Mouse (Mus musculus): ENCODE results near the gene Tcea3.

The Tcea3 gene

GRCm38 (mm10) chr4:136239111-136239510 lies 8.4 kb upstream of the Tcea3 start:
- no peak for DNase-seq (ENCODE audit: low read depth, low spot score)

- peak; percentile 85 for DNase-seq (ENCODE audit: low read depth, low spot score)
These were observed 7.9 kb upstream of the Tcea3 start for GRCm38 (mm10) chr4:136239622-136240021.

GRCm38 (mm10) chr4:136240123-136240522 lies 7.4 kb upstream of the Tcea3 start:
- DNase-seq (ENCODE audit: low read depth, low spot score), result no peak

GRCm38 (mm10) chr4:136240955-136241354 lies 6.6 kb upstream of the Tcea3 start:
- no peak for DNase-seq (ENCODE audit: low read depth, low spot score)

- peak; percentile 58 for DNase-seq (ENCODE audit: low read depth, low spot score)
These were observed 5.3 kb upstream of the Tcea3 start for GRCm38 (mm10) chr4:136242065-136242703.

GRCm38 (mm10) chr4:136242728-136243127 lies 4.8 kb upstream of the Tcea3 start:
- no peak for DNase-seq (ENCODE audit: low read depth, low spot score)

GRCm38 (mm10) chr4:136244208-136244607 lies 3.3 kb upstream of the Tcea3 start:
- no peak for DNase-seq (ENCODE audit: low read depth, low spot score)

- DNase-seq (ENCODE audit: low read depth, low spot score), result no peak
These were observed 1.8 kb upstream of the Tcea3 start for GRCm38 (mm10) chr4:136245681-136246080.

GRCm38 (mm10) chr4:136246568-136246969 lies 960 bp upstream of the Tcea3 start:
- no peak for DNase-seq (ENCODE audit: low read depth, low spot score)

GRCm38 (mm10) chr4:136247386-136247728 lies 172 bp upstream of the Tcea3 start:
- DNase-seq (ENCODE audit: low read depth, low spot score), result no peak

GRCm38 (mm10) chr4:136248464-136249331 lies 1.2 kb downstream of the Tcea3 start:
- DNase-seq (ENCODE audit: low read depth, low spot score), result no peak

- DNase-seq (ENCODE audit: low read depth, low spot score), result no peak
These were observed 1.8 kb downstream of the Tcea3 start for GRCm38 (mm10) chr4:136249332-136249647.

GRCm38 (mm10) chr4:136249780-136250179 lies 2.3 kb downstream of the Tcea3 start:
- DNase-seq (ENCODE audit: low read depth, low spot score), result peak; percentile 77

- DNase-seq (ENCODE audit: low read depth, low spot score), result no peak
These were observed 8.4 kb downstream of the Tcea3 start for GRCm38 (mm10) chr4:136255919-136256318.

GRCm38 (mm10) chr4:136256696-136257095 lies 9.2 kb downstream of the Tcea3 start:
- no peak for DNase-seq (ENCODE audit: low read depth, low spot score)

GRCm38 (mm10) chr4:136259916-136260315 lies 12.4 kb downstream of the Tcea3 start:
- no peak for DNase-seq (ENCODE audit: low read depth, low spot score)

- DNase-seq (ENCODE audit: low read depth, low spot score), result peak; percentile 80
These were observed 13.1 kb downstream of the Tcea3 start for GRCm38 (mm10) chr4:136260491-136261180.

GRCm38 (mm10) chr4:136261912-136262311 lies 14.4 kb downstream of the Tcea3 start:
- DNase-seq (ENCODE audit: low read depth, low spot score), result no peak

- DNase-seq (ENCODE audit: low read depth, low spot score), result no peak
These were observed 16.0 kb downstream of the Tcea3 start for GRCm38 (mm10) chr4:136263555-136263954.

- peak; percentile 65 for DNase-seq (ENCODE audit: low read depth, low spot score)
These were observed 19.3 kb downstream of the Tcea3 start for GRCm38 (mm10) chr4:136266716-136267343.

GRCm38 (mm10) chr4:136268912-136269311 lies 21.4 kb downstream of the Tcea3 start:
- no peak for DNase-seq (ENCODE audit: low read depth, low spot score)

- no peak for DNase-seq (ENCODE audit: low read depth, low spot score)
These were observed 23.1 kb downstream of the Tcea3 start for GRCm38 (mm10) chr4:136270648-136271047.

Measured in 3T3-L1 (cell line).